Mouse (Mus musculus) midbrain, embryonic 12.5 days (tissue): ENCODE results near the gene Cdkl1. TPM values are rescaled to one million over a fixed set of nuclear protein-coding genes. Genes with fewer than 3 reads are reported as not detected.

Source experiments
- ATAC-seq: fragments of 200-750 bp; cut with Nextera tagmentation; 2 replicates; pipeline ENCODE4 v1.8.0; 2017; ENCODE audit warnings: low read depth, moderate TSS enrichment, moderate library complexity; ENCODE audit not compliant: low FRiP score
- H3K27ac ChIP-seq: fragments of 300-500 bp; sonication (generic); replicated peaks from 2 replicates; pipeline ENCODE4 v1.5.1; 2016; ENCODE audit warnings: mild to moderate bottlenecking
- H3K27me3 ChIP-seq: fragments of 300-500 bp; sonication (generic); 2 replicates; pipeline ENCODE4 v1.6.1; 2016; ENCODE audit warnings: mild to moderate bottlenecking
- H3K36me3 ChIP-seq: fragments of 300-500 bp; sonication (generic); 2 replicates; pipeline ENCODE4 v1.6.1; 2016
- H3K4me1 ChIP-seq: fragments of 300-500 bp; sonication (generic); 2 replicates; pipeline ENCODE4 v1.6.1; 2016
- H3K4me2 ChIP-seq: fragments of 300-500 bp; sonication (generic); replicated peaks from 2 replicates; pipeline ENCODE4 v1.6.1; 2016; ENCODE audit warnings: mild to moderate bottlenecking, moderate library complexity
- H3K4me3 ChIP-seq: fragments of 300-500 bp; sonication (generic); 2 replicates; pipeline ENCODE4 v1.5.1; 2016; ENCODE audit warnings: mild to moderate bottlenecking
- H3K9ac ChIP-seq: fragments of 300-500 bp; sonication (generic); replicated peaks from 2 replicates; pipeline ENCODE4 v1.6.1; 2016; ENCODE audit warnings: mild to moderate bottlenecking, moderate library complexity
- H3K9me3 ChIP-seq: fragments of 300-500 bp; sonication (generic); 2 replicates; pipeline ENCODE4 v1.6.1; 2016; ENCODE audit warnings: mild to moderate bottlenecking
- WGBS: fragments of 180-500 bp; shearing (Covaris S2); methylation state at CpG from one replicate; pipeline ENCODE4 v1.1.7; 2016; 5-methylcytosine and 5-hydroxymethylcytosine counted together
- polyA plus RNA-seq: library from polyadenylated mRNA; unstranded; fragments of >200 nt; fragmentation: Nextera tagmentation; extraction: Ambion mirVana; gene quantifications from 2 replicates; pipeline ENCODE4 v1.2.1, GENCODE M21; 2016

The Cdkl1 gene
- polyA plus RNA-seq, result 0.54 and 1.1 TPM in 2 replicates

GRCm38 (mm10) chr12:69790530-69791505 is at the start of gene Cdkl1:
Gene Cdkl1, minus strand, starts transcription at chr12:69791267.
- H3K27me3 ChIP-seq, result peaks cover 37% of the 10 kb centered on the region
- no peak within 1 kb of the TSS for H3K27ac ChIP-seq
- H3K4me1 ChIP-seq, result peaks cover 9% of the 10 kb centered on the region
- peak within 1 kb of the TSS; percentile 66 for H3K9ac ChIP-seq
- H3K36me3 ChIP-seq, result no peaks in the 10 kb centered on the region
- ATAC-seq, result peak; percentile 90
- no peaks in the 10 kb centered on the region for H3K9me3 ChIP-seq
- H3K4me3 ChIP-seq, result peak within 1 kb of the TSS; percentile 59
- WGBS, result 2% methylated on average over 45 of the region's 45 CpGs
- peak within 1 kb of the TSS; percentile 99 for H3K4me2 ChIP-seq

GRCm38 (mm10) chr12:69838376-69838775 is 47.3 kb upstream of the Cdkl1 start:
- Histone ChIP-seq H3K4me3 (no peak overlapping the region), H3K9ac (no peak overlapping the region), H3K36me3 (peaks cover 13% of the 10 kb centered on the region), H3K4me1 (peaks cover 2% of the 10 kb centered on the region; the same call in 1 of the 2 replicates), H3K27me3 (no peaks in the 10 kb centered on the region), H3K9me3 (no peaks in the 10 kb centered on the region), H3K4me2 (no peak overlapping the region), H3K27ac (no peak overlapping the region)
- WGBS, result 83% methylated on average over 11 of the region's 11 CpGs
- no peak for ATAC-seq

- H3K4me2 ChIP-seq, result no peak overlapping the region
- H3K36me3 ChIP-seq, result peaks cover 12% of the 10 kb centered on the region; the same call in 1 of the 2 replicates
- no peak overlapping the region for H3K4me3 ChIP-seq
- no peak overlapping the region for H3K27ac ChIP-seq
- 0 out of 2 replicates have a peak, but pooled peaks cover under 1% of the 10 kb centered on the region for H3K4me1 ChIP-seq
- WGBS, result 86% methylated on average over 12 of the region's 12 CpGs
- no peak overlapping the region for H3K9ac ChIP-seq
- no peak for ATAC-seq
- H3K27me3 ChIP-seq, result no peaks in the 10 kb centered on the region
- no peaks in the 10 kb centered on the region for H3K9me3 ChIP-seq
Observed at GRCm38 (mm10) chr12:69833982-69834604, 43.0 kb upstream of the Cdkl1 start.

- H3K36me3 ChIP-seq, result peaks cover 23% of the 10 kb centered on the region
- no peaks in the 10 kb centered on the region for H3K27me3 ChIP-seq
- H3K4me1 ChIP-seq, result 0 out of 2 replicates have a peak, but pooled peaks cover 9% of the 10 kb centered on the region
- no peak overlapping the region for H3K27ac ChIP-seq
- no peak overlapping the region for H3K9ac ChIP-seq
- no peak overlapping the region for H3K4me3 ChIP-seq
- H3K9me3 ChIP-seq, result no peaks in the 10 kb centered on the region
- H3K4me2 ChIP-seq, result no peak overlapping the region
- no peak for ATAC-seq
- 93% methylated on average over 9 of the region's 9 CpGs for WGBS
Observed at GRCm38 (mm10) chr12:69831239-69831910, 40.3 kb upstream of the Cdkl1 start.

GRCm38 (mm10) chr12:69828214-69828613 is 37.1 kb upstream of the Cdkl1 start:
- no peak overlapping the region for H3K9ac ChIP-seq
- no peaks in the 10 kb centered on the region for H3K27me3 ChIP-seq
- H3K4me3 ChIP-seq, result no peak overlapping the region
- H3K4me1 ChIP-seq, result 0 out of 2 replicates have a peak, but pooled peaks cover 9% of the 10 kb centered on the region
- H3K36me3 ChIP-seq, result peaks cover 28% of the 10 kb centered on the region
- ATAC-seq, result no peak; the same call in 1 of the 2 replicates
- no peak overlapping the region; the same call in 1 of the 2 replicates for H3K27ac ChIP-seq
- WGBS, result 47% methylated on average over 2 of the region's 2 CpGs
- no peaks in the 10 kb centered on the region for H3K9me3 ChIP-seq
- H3K4me2 ChIP-seq, result no peak overlapping the region

GRCm38 (mm10) chr12:69824881-69825597 is 34.0 kb upstream of the Cdkl1 start:
- no peak overlapping the region for H3K27ac ChIP-seq
- no peak overlapping the region for H3K9ac ChIP-seq
- H3K4me2 ChIP-seq, result no peak overlapping the region
- WGBS, result 80% methylated on average over 9 of the region's 9 CpGs
- H3K36me3 ChIP-seq, result peaks cover 53% of the 10 kb centered on the region
- no peaks in the 10 kb centered on the region for H3K27me3 ChIP-seq
- H3K4me1 ChIP-seq, result 0 out of 2 replicates have a peak, but pooled peaks cover 9% of the 10 kb centered on the region
- H3K9me3 ChIP-seq, result no peaks in the 10 kb centered on the region
- no peak overlapping the region for H3K4me3 ChIP-seq
- no peak for ATAC-seq

GRCm38 (mm10) chr12:69814272-69814671 is 23.2 kb upstream of the Cdkl1 start:
- ATAC-seq, result no peak
- WGBS, result 17% methylated on average over 6 of the region's 6 CpGs
- Histone ChIP-seq H3K4me2 (no peak overlapping the region), H3K9ac (no peak overlapping the region), H3K36me3 (peaks cover 50% of the 10 kb centered on the region), H3K27me3 (no peaks in the 10 kb centered on the region), H3K4me3 (no peak overlapping the region), H3K27ac (0 out of 2 replicates have a peak overlapping the region, but pooled peaks have one; percentile 32), H3K4me1 (peaks cover 15% of the 10 kb centered on the region), H3K9me3 (no peaks in the 10 kb centered on the region)

GRCm38 (mm10) chr12:69813596-69813995 is 22.5 kb upstream of the Cdkl1 start:
- 43% methylated on average over 2 of the region's 2 CpGs for WGBS
- Histone ChIP-seq H3K36me3 (peaks cover 47% of the 10 kb centered on the region), H3K27me3 (no peaks in the 10 kb centered on the region), H3K4me1 (peaks cover 15% of the 10 kb centered on the region), H3K9me3 (no peaks in the 10 kb centered on the region), H3K9ac (no peak overlapping the region), H3K27ac (0 out of 2 replicates have a peak overlapping the region, but pooled peaks have one; percentile 21), H3K4me2 (no peak overlapping the region), H3K4me3 (no peak overlapping the region)
- ATAC-seq, result no peak

GRCm38 (mm10) chr12:69812986-69813385 is 21.9 kb upstream of the Cdkl1 start:
- Histone ChIP-seq H3K4me2 (no peak overlapping the region), H3K27ac (no peak overlapping the region), H3K36me3 (peaks cover 44% of the 10 kb centered on the region), H3K4me1 (peaks cover 15% of the 10 kb centered on the region), H3K27me3 (no peaks in the 10 kb centered on the region), H3K9ac (no peak overlapping the region), H3K9me3 (no peaks in the 10 kb centered on the region), H3K4me3 (no peak overlapping the region)
- WGBS, result 70% methylated on average over 3 of the region's 3 CpGs
- ATAC-seq, result no peak

GRCm38 (mm10) chr12:69811976-69812375 is 20.9 kb upstream of the Cdkl1 start:
- Histone ChIP-seq H3K9me3 (no peaks in the 10 kb centered on the region), H3K27me3 (no peaks in the 10 kb centered on the region), H3K27ac (no peak overlapping the region), H3K36me3 (peaks cover 41% of the 10 kb centered on the region), H3K4me1 (peaks cover 15% of the 10 kb centered on the region), H3K4me2 (no peak overlapping the region), H3K4me3 (no peak overlapping the region), H3K9ac (no peak overlapping the region)
- ATAC-seq, result no peak
- WGBS, result 54% methylated on average over 1 of the region's 1 CpGs

GRCm38 (mm10) chr12:69809439-69809838 is 18.4 kb upstream of the Cdkl1 start:
- ATAC-seq, result no peak
- peaks cover 25% of the 10 kb centered on the region; the same call in 1 of the 2 replicates for H3K36me3 ChIP-seq
- H3K27ac ChIP-seq, result no peak overlapping the region
- WGBS, result 90% methylated on average over 3 of the region's 3 CpGs
- H3K9ac ChIP-seq, result no peak overlapping the region
- H3K4me1 ChIP-seq, result peaks cover 9% of the 10 kb centered on the region
- H3K27me3 ChIP-seq, result no peaks in the 10 kb centered on the region
- no peak overlapping the region for H3K4me2 ChIP-seq
- H3K4me3 ChIP-seq, result no peak overlapping the region
- no peaks in the 10 kb centered on the region for H3K9me3 ChIP-seq
